Mouse (Mus musculus): ENCODE data around the gene Vmn1r39. TPM values are rescaled to one million over a fixed set of nuclear protein-coding genes. Genes with fewer than 3 reads are reported as not detected.

Gene Vmn1r39
- polyA plus RNA-seq (2012; rRNA removed; ENCODE audit: low replicate concordance): not detected in 2 replicates

DNA sequence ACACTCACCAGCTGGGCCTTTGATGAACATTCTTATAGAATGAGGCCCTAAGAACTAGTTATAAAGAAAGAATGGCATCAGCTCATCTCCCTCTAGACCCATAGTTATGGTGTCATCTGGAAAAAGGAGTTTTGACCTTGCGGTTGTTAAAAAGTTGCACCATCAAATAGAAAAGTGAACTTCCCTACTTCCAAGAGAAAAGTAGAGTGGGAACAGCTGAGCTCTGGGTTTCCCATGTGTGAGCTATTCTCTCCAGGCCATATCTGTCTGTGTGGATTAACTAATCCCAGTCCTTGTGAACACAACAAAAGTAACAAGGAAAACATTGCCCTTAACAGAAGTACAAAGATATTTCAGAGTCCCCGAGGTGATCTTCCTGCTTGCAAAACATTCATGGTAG, at the start of gene Vmn1r39:
TSS of gene Vmn1r39 (minus strand) at position 101 of the 400 bp plus-strand sequence.

DNA sequence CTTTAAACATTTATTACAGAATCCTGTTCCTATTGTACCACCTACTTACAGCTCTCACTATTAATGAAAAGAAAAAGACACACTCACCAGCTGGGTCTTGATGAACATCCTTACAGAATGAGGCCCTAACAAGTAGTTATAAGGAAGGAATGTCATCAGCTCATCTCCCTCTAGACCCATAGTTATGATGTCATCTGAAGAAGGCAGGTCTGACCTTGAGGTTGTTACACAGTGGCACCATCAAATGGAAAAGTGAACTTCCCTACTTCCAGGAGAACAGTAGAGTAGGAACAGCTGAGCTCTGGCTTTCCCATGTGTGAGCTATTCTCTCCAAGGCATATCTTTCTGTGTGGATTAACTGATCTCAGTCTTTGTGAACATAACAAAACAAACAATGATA, 27.9 kb downstream of the Vmn1r39 start, which contains the start of gene Vmn1r38:
TSS of gene Vmn1r38 (minus strand) at position 101 of the 400 bp plus-strand sequence.

Other genes with a start within 250 kb of the Vmn1r39 start
- gene Vmn1r33, start 192.3 kb downstream of the Vmn1r39 start, polyA plus RNA-seq (2012; rRNA removed; ENCODE audit: low replicate concordance): not detected in 2 replicates
- gene Vmn1r34, start 166.7 kb downstream of the Vmn1r39 start, polyA plus RNA-seq (2012; rRNA removed; ENCODE audit: low replicate concordance): not detected in 2 replicates
- gene Vmn1r35, start 124.7 kb downstream of the Vmn1r39 start, polyA plus RNA-seq (2012; rRNA removed; ENCODE audit: low replicate concordance): 0.07 TPM in 1 of 2 replicates, not detected in the other
- not detected in 2 replicates for gene Vmn1r36, start 91.4 kb downstream of the Vmn1r39 start, polyA plus RNA-seq (2012; rRNA removed; ENCODE audit: low replicate concordance)
- gene Vmn1r37, start 81.2 kb downstream of the Vmn1r39 start, polyA plus RNA-seq (2012; rRNA removed; ENCODE audit: low replicate concordance): not detected in 2 replicates
- 0.04 and 0.27 TPM in 2 replicates for gene Vmn1r38, start 28.0 kb downstream of the Vmn1r39 start, polyA plus RNA-seq (2012; rRNA removed; ENCODE audit: low replicate concordance)
- 27.2 and 43.1 TPM in 2 replicates for gene Gng12, start 85.8 kb upstream of the Vmn1r39 start, polyA plus RNA-seq (2012; rRNA removed; ENCODE audit: low replicate concordance)
- 48.5 and 72.1 TPM in 2 replicates for gene Gadd45a, start 226.8 kb upstream of the Vmn1r39 start, polyA plus RNA-seq (2012; rRNA removed; ENCODE audit: low replicate concordance)

Data from mammary gland, adult 2 months (tissue).